Mouse (Mus musculus): ENCODE results near the gene Ppp2r5a.

The Ppp2r5a gene

DNA sequence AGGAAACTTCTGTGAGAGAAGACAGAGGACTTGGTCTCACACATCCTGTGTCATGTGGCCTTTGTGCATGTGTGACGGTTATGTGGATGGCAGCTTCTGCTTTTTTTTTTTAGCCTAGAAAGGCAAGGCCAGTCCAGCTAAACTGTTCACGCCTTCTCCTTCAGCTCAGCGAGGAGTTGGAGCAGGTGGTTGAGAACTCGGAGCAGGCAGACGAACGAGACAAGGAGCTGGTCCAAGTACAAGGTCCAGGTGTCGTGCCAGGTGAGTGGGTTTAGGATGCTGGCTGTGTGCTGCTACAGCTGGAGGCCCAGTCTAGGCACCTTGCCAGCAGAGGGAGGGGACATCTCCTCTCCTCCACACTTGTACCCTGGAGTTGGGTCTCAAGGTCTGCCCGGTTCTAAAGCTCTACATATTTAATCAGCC lies 75.0 kb downstream of the Ppp2r5a start:
- DNase-seq (ENCODE audit: low read depth, low spot score), result no peak

- no peak for DNase-seq (ENCODE audit: low read depth, low spot score)
Measured at GRCm38 (mm10) chr1:191327258-191327657, 75.8 kb downstream of the Ppp2r5a start.

DNA sequence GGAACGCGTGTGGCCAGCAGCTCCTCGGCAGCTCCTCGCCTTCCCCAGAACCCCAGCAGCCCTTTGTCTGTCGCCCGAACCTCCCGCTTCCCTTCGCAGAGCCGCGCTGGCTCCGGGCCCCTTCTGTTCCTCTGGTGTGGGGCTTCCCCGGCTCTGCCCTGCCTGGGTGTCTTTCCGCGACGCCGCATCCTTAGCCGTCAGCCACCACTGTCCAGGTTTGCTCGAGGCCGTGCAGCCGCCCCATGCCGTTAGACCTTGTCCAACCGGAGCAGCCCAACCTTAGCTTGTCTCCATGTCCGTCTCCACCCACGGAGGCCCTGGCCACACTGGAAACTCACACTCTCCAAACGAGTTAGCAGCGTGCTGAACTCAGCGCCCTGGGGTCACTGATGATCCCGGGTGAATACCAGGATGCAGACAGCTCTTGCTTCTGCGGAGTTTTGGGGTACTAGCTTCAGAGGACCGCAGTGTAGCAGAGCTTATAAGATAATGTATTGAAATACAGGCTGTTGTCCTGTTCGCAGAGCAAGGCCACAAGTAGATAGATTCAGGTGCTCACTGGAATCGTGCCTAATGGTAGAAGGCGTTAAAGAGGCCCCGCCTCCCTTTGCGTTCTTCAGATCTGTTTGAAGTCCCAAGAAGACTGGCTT lies 76.7 kb downstream of the Ppp2r5a start:
- peak; percentile 71 for DNase-seq (ENCODE audit: low read depth, low spot score)

GRCm38 (mm10) chr1:191325726-191326232 lies 77.3 kb downstream of the Ppp2r5a start, which contains the start of gene Tmem206:
TSS of gene Tmem206 (plus strand) at chr1:191325912.
- peak; percentile 96 for DNase-seq (ENCODE audit: low read depth, low spot score)

- no peak for DNase-seq (ENCODE audit: low read depth, low spot score)
Measured at GRCm38 (mm10) chr1:191324733-191325590, 78.1 kb downstream of the Ppp2r5a start.

DNA sequence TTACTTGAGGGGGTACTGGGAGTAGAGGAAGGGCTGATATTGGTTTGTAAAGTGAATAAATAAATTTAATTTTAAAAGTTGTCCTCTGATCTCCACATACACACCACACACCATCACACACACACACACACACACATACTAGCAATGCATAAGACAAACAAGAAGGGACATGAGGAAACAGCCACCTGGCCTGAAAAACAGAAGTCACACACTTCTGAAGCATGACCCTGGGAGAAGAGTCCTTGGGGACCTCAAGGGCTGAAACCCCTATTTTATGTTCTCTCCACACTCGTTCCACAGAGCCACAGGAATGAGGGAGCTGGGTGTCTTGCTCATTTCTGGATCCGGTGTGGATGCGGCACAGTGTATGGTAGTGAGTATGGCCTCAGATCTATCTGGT lies 79.7 kb downstream of the Ppp2r5a start:
- DNase-seq (ENCODE audit: low read depth, low spot score), result no peak

- no peak for DNase-seq (ENCODE audit: low read depth, low spot score)
Measured at GRCm38 (mm10) chr1:191318686-191319085, 84.4 kb downstream of the Ppp2r5a start.

DNA sequence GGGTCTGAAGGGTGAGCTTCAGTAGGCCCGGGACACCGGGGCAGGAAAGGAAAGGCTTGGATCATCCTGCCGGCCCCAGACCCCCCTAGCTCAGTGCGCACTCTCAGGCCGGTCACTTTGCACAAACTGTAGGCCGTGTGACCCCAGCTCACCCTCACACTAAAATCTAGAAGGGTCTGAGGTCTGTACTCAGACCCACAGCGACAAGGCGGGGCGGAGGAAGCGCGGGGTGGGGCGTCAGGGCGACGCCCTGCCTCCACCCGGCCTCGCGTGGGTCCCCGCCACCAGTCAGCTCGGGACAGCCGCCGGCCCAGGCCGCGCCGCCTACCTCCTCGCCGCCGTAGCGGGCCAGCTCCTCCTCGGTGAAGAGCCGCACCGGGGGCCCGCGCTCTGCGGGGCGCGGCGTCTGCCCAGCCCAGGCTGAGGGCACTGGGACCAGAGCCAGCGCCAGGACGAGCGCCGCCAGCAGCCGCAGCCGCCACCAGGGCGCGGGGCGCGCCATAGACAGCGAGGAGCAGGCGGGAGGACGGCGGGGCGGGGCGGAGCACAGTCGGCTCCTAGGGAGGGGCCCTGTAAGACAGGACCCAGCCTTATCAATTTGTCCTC lies 85.4 kb downstream of the Ppp2r5a start, which contains the start of gene Nenf:
Gene Nenf, minus strand, starts transcription at position 604 of the 606 bp plus-strand sequence.
- peak; percentile 64 for DNase-seq (ENCODE audit: low read depth, low spot score)

DNA sequence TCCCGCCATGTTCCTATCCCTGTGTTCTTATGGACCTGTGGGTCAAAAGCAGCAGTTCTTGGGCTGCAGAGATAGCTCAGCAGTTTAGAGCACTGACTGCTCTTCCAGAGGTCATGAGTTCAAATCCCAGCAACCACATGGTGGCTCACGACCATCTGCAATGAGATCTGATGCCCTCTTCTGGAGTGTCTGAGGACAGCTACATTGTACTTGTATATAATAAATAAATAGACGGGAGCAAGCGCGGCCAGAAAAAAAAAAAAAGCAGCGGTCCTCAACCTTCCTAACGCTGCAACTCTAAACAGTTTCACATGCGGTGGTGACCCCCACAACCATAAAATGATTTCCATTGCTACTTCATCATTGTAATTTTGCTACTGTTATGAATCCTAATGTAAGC lies 86.3 kb downstream of the Ppp2r5a start:
- no peak for DNase-seq (ENCODE audit: low read depth, low spot score)

GRCm38 (mm10) chr1:191313926-191314325 lies 89.1 kb downstream of the Ppp2r5a start:
- no peak for DNase-seq (ENCODE audit: low read depth, low spot score)

GRCm38 (mm10) chr1:191313158-191313557 lies 89.9 kb downstream of the Ppp2r5a start:
- DNase-seq (ENCODE audit: low read depth, low spot score), result no peak

DNA sequence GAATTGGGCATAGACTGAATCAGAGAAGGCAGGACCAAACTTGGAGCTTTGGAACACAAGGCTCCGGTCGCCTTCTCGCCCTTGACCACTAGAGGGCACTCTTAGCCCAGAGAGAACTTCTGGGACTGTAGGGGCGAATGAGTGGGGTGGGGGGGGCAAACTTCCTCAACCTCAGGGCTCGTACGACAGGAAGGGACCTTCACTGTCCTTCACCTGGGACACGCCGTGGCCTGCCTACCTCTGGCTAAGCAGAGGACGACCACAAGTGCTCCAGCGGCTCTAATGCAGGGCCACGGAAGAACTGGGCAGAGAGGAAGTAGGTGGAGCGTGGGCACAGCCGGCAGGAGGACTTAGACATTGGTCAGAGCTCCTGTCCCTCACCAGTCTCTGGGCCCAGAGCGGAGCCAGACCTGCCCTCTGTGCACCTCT lies 90.5 kb downstream of the Ppp2r5a start:
- peak; percentile 87 for DNase-seq (ENCODE audit: low read depth, low spot score)

- DNase-seq (ENCODE audit: low read depth, low spot score), result no peak
Measured at GRCm38 (mm10) chr1:191311296-191311898, 91.7 kb downstream of the Ppp2r5a start.

- DNase-seq (ENCODE audit: low read depth, low spot score), result peak; percentile 78
Measured at GRCm38 (mm10) chr1:191307766-191308455, 95.2 kb downstream of the Ppp2r5a start.

GRCm38 (mm10) chr1:191306316-191306715 lies 96.8 kb downstream of the Ppp2r5a start:
- DNase-seq (ENCODE audit: low read depth, low spot score), result peak; percentile 57

- peak; percentile 42 for DNase-seq (ENCODE audit: low read depth, low spot score)
Measured at GRCm38 (mm10) chr1:191305610-191306009, 97.5 kb downstream of the Ppp2r5a start.

DNA sequence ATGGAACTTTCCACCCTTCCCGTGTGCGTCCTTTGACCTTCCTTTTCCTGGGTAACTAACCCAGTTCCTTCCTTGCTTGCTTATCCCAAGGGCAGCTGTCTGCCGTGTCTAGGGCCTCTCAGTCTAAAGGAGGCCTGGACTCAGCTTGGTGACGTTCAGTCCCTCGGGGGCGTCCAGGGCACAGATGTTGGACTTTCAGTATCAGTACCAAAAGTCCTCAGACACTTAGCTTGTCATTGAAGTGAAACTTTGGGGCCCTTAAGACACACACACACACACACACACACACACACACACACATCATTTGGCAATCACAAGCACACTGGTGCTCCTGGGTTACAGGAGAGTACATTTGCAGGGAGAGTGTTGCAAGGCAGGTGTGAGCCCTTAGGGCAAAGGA lies 98.9 kb downstream of the Ppp2r5a start:
- DNase-seq (ENCODE audit: low read depth, low spot score), result no peak

DNA sequence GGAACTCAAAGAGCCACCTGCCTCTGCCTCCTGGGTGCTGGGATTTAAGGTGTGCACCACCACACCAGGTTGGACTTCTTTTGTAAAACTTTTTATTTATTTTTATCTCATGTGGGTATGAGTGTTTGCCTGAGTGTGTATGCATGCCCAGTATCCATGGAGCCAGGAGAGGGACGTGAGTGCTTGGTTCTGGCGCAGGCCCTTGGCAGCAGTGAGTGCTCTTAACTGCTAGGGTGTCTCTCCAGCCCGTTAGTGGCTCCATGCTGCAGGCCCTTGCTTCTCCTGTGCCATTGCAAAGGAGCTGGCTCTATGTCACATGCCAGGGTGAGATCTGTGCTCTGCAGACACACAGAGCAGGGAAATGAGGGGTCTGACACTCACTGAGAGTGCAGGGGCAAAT lies 99.3 kb downstream of the Ppp2r5a start:
- DNase-seq (ENCODE audit: low read depth, low spot score), result no peak

Data from R1 (cell line).